Mouse (Mus musculus) embryo, embryonic 11 days (tissue): ENCODE measurements around the gene Prpf31.
"Not testable (repeated sequence)": the region's sequence is repeated elsewhere in the genome, so short reads cannot be mapped to it uniquely, and the experiment has no call there.

Experiments used
- DNase-seq: peaks from one replicate; pipeline ENCODE4 v3.0.0-alpha.2; 2015

Prpf31 gene

GRCm38 (mm10) chr7:3629543-3630477 lies at the start of gene Prpf31, which contains the start of gene Tfpt:
Gene Prpf31, plus strand, starts transcription at chr7:3629985.
Gene Tfpt, minus strand, starts transcription at chr7:3629929.
- DNase-seq: peak; percentile 95

GRCm38 (mm10) chr7:3580029-3580428 lies 49.8 kb upstream of the Prpf31 start:
- DNase-seq: no peak

GRCm38 (mm10) chr7:3585763-3586162 lies 44.0 kb upstream of the Prpf31 start:
- no peak for DNase-seq

- DNase-seq: no peak
These were observed 43.5 kb upstream of the Prpf31 start for GRCm38 (mm10) chr7:3586255-3586654.

- no peak for DNase-seq
These were observed 42.5 kb upstream of the Prpf31 start for GRCm38 (mm10) chr7:3587292-3587691.

- DNase-seq: no peak
These were observed 39.2 kb upstream of the Prpf31 start for GRCm38 (mm10) chr7:3590550-3590949.

GRCm38 (mm10) chr7:3591534-3591933 lies 38.3 kb upstream of the Prpf31 start:
- DNase-seq: no peak

- no peak for DNase-seq
These were observed 35.9 kb upstream of the Prpf31 start for GRCm38 (mm10) chr7:3593855-3594254.

- no peak for DNase-seq
These were observed 35.1 kb upstream of the Prpf31 start for GRCm38 (mm10) chr7:3594686-3595085.

GRCm38 (mm10) chr7:3595146-3595545 lies 34.6 kb upstream of the Prpf31 start:
- no peak for DNase-seq

- not testable (repeated sequence) for DNase-seq
These were observed 32.0 kb upstream of the Prpf31 start for GRCm38 (mm10) chr7:3597755-3598154.

GRCm38 (mm10) chr7:3601119-3601518 lies 28.7 kb upstream of the Prpf31 start:
- DNase-seq: peak; percentile 85

- DNase-seq: peak; percentile 39
These were observed 23.0 kb upstream of the Prpf31 start for GRCm38 (mm10) chr7:3606798-3607197.

- no peak for DNase-seq
These were observed 22.4 kb upstream of the Prpf31 start for GRCm38 (mm10) chr7:3607391-3607790.

- DNase-seq: no peak
These were observed 21.1 kb upstream of the Prpf31 start for GRCm38 (mm10) chr7:3608668-3609067.

GRCm38 (mm10) chr7:3609082-3609481 lies 20.7 kb upstream of the Prpf31 start:
- DNase-seq: no peak

GRCm38 (mm10) chr7:3610437-3610836 lies 19.3 kb upstream of the Prpf31 start:
- DNase-seq: no peak

- no peak for DNase-seq
These were observed 18.8 kb upstream of the Prpf31 start for GRCm38 (mm10) chr7:3611006-3611405.

- no peak for DNase-seq
These were observed 15.8 kb upstream of the Prpf31 start for GRCm38 (mm10) chr7:3614021-3614420.

- DNase-seq: no peak
These were observed 13.8 kb upstream of the Prpf31 start, which contains the start of gene Oscar for GRCm38 (mm10) chr7:3616057-3616388. Gene Oscar, minus strand, starts transcription at chr7:3616157.

GRCm38 (mm10) chr7:3616389-3617241 lies 13.2 kb upstream of the Prpf31 start:
- no peak for DNase-seq

GRCm38 (mm10) chr7:3617242-3617995 lies 12.4 kb upstream of the Prpf31 start, which contains the start of gene Ndufa3:
Gene Ndufa3, plus strand, starts transcription at chr7:3617373.
- peak; percentile 94 for DNase-seq

GRCm38 (mm10) chr7:3629030-3629429 lies 755 bp upstream of the Prpf31 start:
- no peak for DNase-seq
